Mouse (Mus musculus): ENCODE results near the gene Prm3.
A peak's percentile ranks its signal among the peaks of the same experiment; 100 is the strongest.

The Prm3 gene

GRCm38 (mm10) chr16:10788866-10789265, 1.8 kb downstream of the Prm3 start:
- DNase-seq: no peak

- DNase-seq: peak; percentile 23
These were observed 2.4 kb downstream of the Prm3 start, which contains the start of gene Tnp2 for GRCm38 (mm10) chr16:10788271-10788670. TSS of gene Tnp2 (minus strand) at chr16:10788660.

DNA sequence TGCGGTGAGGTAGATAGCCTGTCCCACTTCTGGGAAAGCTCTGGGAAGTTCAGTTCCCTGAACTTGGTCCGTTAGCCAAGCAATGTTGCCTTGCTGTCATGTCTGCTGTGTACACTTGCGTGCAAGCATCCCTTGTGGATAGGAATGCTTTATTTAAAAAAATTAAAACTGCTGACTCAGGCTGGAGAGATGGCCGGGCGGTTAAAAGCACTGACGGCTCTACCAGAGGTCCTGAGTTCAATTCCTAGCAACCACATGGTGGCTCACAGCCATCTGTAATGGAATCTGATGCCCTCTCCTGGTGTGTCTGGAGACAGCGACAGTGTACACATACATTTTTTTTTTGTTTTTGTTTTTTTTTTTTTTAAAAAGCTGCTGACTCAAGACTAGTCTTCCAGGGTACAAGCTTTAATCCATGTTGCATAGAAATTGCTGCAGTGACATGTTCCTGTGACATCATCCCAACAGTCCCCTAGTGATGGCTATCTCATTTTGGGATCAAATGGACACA, 3.1 kb downstream of the Prm3 start:
- peak; percentile 16 for DNase-seq

DNA sequence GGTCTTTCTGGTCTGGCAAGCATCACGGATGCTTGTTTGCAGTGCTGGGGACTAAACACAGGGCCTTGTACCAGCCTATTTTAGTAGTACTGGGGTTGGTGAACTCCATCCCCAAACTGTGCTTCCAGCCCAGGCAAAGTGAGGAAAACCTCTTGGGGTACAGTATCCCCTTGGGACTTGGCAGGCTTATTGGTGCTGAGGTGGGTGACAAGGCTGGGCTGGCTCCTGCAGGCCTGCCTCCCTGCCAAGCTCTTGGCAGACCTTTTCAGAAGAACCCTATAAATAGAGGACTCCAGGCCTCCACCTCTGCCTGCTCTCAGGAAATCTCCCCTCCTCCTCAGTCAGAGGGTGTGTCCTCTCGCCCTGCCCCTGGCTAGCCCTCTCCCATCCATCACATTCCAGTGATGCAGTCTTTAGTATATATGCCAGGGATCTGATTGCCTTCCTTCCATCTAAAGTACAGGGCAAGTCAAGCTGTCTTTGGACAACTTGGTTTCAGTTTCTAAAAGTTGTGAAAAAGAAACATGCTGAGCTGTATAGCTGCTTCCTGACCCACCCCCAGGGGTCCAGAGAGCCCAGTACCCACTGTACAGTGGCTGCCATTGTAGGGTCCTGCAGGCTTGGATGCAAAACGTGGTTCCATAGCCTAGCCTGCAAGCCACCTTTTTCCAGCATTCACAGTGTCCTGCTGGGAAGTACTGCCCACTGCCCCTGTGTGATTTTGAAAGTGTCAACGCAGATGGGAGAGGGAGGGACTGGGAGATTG, 3.7 kb downstream of the Prm3 start:
- DNase-seq: peak; percentile 22

DNA sequence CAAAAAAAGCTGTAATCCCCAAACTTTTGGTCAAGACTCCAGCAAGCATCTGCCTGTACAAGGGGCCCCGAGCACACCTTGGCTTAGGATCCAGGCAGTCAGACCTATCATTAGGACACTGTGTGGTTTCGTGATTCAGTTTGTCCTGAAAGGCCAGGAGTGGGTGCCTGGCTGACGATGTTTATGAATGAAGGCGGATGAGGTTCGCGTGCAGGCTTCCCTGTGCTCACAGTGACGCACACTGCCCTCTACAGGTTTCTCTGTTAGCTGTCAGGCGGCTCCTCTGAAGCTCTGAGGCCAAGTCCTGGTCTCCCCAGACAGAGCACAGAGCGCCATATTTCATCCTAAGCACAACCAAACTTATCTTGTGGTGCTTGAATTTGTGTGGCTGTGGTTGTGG, 4.4 kb downstream of the Prm3 start:
- DNase-seq: peak; percentile 85

DNA sequence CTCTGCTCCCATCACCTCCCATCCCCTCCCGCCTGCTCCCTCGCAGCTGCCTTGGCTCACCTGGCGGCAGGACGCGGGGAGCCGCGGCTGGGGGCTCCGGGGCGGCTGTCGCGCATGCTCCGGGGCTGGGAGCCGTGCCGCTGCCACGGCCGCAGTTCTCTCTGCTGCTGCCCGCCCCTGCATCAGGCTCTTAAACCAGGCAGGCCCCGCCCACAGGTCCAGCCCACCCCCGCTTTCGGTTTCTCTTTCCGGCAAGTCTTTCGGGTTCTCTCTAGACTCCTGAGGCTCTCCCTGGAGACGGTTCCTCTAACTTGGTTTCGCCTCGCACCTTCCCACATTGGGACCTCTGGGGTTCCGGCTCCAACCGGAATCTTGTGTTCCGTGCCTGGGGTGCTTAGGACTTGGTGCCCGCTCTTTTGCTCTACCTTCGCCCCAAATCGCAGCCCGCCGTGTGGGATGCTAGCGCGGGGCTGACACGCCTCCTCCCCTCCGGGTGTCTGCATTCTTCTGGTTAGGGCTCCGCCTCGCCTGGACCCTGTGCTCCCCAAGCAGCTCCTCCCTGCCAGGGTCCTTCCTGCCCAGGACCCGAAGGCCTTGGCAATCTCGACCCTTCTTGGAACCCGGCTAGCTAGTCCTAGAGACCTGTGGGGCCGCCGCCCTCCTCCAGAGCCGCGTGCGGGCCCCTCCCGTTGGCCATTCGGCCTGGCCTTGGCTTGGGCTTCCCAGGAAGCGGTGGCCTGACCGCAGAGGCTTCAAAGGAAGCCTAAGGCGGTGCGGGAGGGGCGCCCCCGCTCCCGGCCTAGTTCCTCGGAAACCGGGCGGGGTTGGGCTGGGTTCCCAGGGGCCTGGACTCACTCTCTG, 5.1 kb downstream of the Prm3 start, which contains the start of gene Socs1:
Gene Socs1, minus strand, starts transcription at position 166 of the 861 bp plus-strand sequence.
- peak; percentile 78 for DNase-seq

DNA sequence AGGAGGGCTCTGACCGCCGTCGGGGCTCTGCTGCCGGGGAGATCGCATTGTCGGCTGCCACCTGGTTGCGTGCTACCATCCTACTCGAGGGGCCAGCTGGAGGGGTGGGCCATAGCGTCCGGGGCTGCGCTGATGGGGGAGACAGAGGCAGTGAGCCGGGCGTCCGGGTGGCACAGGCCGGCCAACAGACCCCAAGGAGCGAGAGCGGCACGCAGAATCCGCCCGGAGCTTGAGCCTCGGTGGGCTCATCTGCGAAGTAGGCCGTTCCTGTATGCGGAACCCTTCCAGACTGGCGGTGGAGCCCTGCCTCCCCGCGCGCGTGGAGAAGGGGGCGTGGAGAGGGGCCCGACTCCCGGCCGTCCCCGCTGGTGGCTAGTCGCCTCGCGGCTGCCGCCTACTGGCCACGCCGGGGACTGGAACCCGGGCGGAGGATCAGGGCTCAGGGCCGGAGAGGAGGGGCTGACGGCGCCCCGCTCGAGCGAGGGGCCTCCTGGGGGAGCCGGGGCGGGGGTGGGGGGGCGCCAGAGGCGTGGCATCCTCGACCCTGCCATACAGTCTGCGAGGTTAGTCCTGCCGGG, 5.8 kb downstream of the Prm3 start:
- peak; percentile 85 for DNase-seq

- DNase-seq: peak; percentile 55
These were observed 6.6 kb downstream of the Prm3 start for GRCm38 (mm10) chr16:10783883-10784792.

DNA sequence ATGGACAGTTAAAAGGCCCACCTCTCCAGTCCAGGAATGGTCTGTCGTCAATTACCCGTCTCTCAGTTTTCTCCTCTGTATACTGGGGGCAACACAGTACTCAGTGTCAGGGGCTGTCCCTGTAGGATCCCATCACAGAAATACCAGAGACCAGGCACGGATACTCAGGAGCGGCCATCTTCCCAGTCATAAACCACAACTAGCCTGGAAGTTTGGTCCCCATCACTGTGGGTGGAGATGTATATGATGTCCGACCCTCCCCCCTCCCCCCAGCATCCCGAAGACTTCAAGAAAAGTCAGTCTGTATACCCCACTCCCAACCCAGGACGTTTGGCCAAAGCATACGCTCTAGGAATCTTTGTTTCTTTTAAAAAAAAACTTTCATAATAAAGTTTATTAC, 7.3 kb downstream of the Prm3 start:
- no peak for DNase-seq

DNA sequence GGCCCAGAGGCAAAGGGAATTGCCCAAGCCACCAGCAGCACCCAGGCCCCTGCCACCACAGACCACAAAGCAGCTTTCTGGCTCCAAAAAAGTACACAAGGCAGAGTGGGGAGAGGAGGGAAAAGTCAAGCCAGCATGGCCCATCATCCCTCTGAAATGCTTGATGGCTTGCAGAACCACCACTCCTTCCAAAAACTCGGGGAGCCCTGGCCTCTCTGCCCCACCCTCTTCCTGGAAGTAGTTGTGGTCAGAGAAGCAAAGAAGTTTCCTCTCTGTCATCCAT, 7.6 kb downstream of the Prm3 start:
- no peak for DNase-seq

GRCm38 (mm10) chr16:10782377-10783151, 8.2 kb downstream of the Prm3 start:
- DNase-seq: no peak

- DNase-seq: no peak
These were observed 8.8 kb downstream of the Prm3 start for GRCm38 (mm10) chr16:10781862-10782371.

GRCm38 (mm10) chr16:10780631-10781120, 10.0 kb downstream of the Prm3 start:
- DNase-seq: no peak

- DNase-seq: no peak
These were observed 13.0 kb downstream of the Prm3 start for GRCm38 (mm10) chr16:10777579-10778160.

DNA sequence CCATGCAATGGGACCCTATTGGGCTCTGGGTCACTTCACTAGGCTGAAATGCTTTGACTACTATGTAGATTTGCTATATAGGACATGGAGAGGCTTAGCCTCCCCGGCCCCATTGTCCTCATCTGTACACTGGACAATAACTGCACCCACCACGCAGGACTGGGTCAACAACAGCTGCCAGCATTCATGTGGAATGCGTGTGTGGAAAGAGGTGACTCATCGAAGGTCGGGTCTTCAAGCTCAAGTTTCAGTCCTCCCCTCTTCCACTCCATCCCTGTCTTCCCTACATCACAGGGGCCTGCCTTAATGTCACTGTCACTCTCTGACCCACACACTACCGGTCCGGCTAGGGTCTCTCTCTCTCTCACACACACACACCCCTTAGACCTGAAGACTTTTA, 14.4 kb downstream of the Prm3 start:
- no peak for DNase-seq

- no peak for DNase-seq
These were observed 16.0 kb downstream of the Prm3 start for GRCm38 (mm10) chr16:10774726-10775125.

GRCm38 (mm10) chr16:10773543-10773942, 17.2 kb downstream of the Prm3 start:
- no peak for DNase-seq

DNA sequence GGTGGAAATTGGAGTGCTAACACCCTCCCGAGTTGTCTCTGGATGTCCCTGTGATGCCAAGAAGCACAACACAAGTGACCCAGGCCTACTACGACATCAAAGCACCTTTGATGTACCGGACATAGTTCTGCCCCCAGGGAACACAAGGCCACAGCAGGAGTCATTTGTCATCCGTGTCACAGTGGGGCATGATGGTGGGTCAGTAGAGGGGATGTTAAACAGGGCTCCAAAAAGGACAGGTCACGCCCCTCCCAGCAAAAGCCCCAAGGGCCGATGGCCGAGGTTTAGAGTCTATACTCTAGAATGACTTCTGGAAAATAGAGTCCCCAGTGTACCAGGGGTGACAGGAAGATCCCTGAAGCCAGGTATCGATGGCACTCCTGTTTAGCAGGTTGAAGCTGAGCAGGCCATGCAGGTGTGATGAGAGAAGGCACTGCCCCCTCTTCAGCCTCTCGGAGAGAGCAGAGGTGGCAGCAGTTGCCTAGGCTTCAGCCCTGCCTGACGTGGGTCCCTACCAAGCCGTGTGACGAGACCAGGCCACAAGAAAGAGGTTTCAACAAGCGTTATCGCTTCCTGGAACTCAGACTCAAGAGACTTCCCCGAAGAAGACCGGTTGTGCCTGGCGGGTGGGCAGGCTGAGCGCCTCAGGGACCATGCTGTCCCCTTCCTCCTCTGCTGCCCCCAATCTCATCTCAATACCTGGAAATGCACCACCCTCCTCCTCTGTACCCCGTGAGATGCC, 18.8 kb downstream of the Prm3 start:
- no peak for DNase-seq

DNA sequence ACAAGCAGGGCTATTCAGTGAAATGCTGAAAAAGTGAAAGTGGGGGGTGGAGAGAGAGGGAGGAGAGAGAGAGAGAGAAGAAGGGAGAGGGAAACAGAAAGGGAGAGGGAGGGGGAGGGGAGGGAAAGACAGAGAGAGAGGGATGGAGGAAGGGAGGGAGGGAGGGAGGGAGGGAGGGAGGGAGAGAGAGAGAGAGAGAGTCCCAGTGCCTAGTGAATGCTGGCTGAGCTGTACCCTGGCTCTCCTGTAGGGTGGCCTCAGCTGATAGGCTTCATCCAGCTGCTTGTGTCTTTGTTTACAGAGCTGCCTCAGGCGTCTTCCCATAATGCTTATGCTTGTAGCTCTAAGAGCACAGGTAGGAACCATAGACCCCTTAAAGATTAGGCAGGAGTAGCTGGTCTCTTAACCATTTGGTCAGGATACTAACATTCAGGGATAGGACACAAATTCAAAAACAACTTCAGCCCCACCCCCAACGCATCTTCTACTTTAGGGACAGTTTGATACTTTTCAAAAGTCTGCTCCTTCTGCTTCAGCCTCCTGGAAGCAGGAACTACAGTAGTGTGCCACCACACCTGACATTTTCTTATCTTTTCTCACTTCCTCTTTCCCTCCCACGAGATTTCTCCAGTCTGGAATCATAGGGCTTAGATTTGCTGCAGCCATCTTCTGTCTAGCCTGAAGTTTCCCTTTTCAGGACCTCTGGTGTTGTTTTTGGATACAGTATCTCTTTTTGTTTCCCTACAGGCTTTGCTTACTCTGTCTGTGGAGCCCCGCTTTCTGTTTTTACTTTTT, 20.0 kb downstream of the Prm3 start:
- no peak for DNase-seq
